Mouse (Mus musculus) liver, embryonic 14.5 days (tissue): ENCODE results near the gene Atxn3. TPM values are rescaled to one million over a fixed set of nuclear protein-coding genes. Genes with fewer than 3 reads are reported as not detected.
"Not testable (repeated sequence)": the region's sequence is repeated elsewhere in the genome, so short reads cannot be mapped to it uniquely, and the experiment has no call there.

Source experiments
- ATAC-seq: fragments of 200-750 bp; cut with Nextera tagmentation; 2 replicates; pipeline ENCODE4 v1.8.0; 2017; ENCODE audit warnings: moderate number of reproducible peaks, mild to moderate bottlenecking, moderate library complexity; ENCODE audit not compliant: insufficient read depth
- DNase-seq, 3 experiments: peaks; one replicate each; pipeline ENCODE4 v3.0.0-alpha.2; 2012 to 2013; ENCODE audit warnings: low read depth in 3 of 3, low spot score in 3 of 3
- H3K27ac ChIP-seq: fragments of 300-500 bp; sonication (generic); 2 replicates; pipeline ENCODE4 v1.5.1; 2014; ENCODE audit warnings: moderate library complexity, mild to moderate bottlenecking, control low read depth, inconsistent platforms
- H3K27me3 ChIP-seq: fragments of 300-500 bp; sonication (generic); 2 replicates; pipeline ENCODE4 v1.6.1; 2014; ENCODE audit warnings: mild to moderate bottlenecking, low read length, moderate library complexity; ENCODE audit not compliant: control insufficient read depth, insufficient read depth
- H3K36me3 ChIP-seq: fragments of 300-500 bp; sonication (generic); replicated peaks from 2 replicates; pipeline ENCODE4 v1.6.1; 2014; ENCODE audit warnings: low read depth; ENCODE audit not compliant: control insufficient read depth, insufficient read depth
- H3K4me1 ChIP-seq, 2 experiments: fragments of 200-500 bp in 1 of 2; fragments of 300-500 bp in 1 of 2; sonication (generic) in 1 of 2; replicated peaks; 2 replicates each; pipeline ENCODE4 v1.6.1; 2012 to 2014; ENCODE audit warnings: antibody characterized with exemption in 1 of 2, inconsistent platforms in 1 of 2, low read length in 1 of 2; ENCODE audit not compliant: control insufficient read depth in 2 of 2, insufficient read depth in 2 of 2
- H3K4me2 ChIP-seq: fragments of 300-500 bp; sonication (generic); 2 replicates; pipeline ENCODE4 v1.6.1; 2014; ENCODE audit warnings: low read depth, mild to moderate bottlenecking, control low read depth, moderate library complexity
- H3K4me3 ChIP-seq, 2 experiments: fragments of 200-500 bp in 1 of 2; fragments of 300-500 bp in 1 of 2; sonication (generic) in 1 of 2; 2 replicates each; pipeline ENCODE4 v1.5.1; 2012 to 2014; ENCODE audit warnings: low read depth in 2 of 2, low read length in 2 of 2, mild to moderate bottlenecking in 2 of 2, control low read depth in 1 of 2, inconsistent platforms in 1 of 2, moderate library complexity in 1 of 2; ENCODE audit not compliant: insufficient read depth in 1 of 2
- H3K9ac ChIP-seq: fragments of 300-500 bp; sonication (generic); replicated peaks from 2 replicates; pipeline ENCODE4 v1.6.1; 2014; ENCODE audit warnings: mild to moderate bottlenecking, control low read depth, moderate library complexity
- H3K9me3 ChIP-seq: fragments of 300-500 bp; sonication (generic); 2 replicates; pipeline ENCODE4 v1.6.1; 2016; ENCODE audit warnings: low read length, mixed read lengths; ENCODE audit not compliant: control insufficient read depth
- CTCF ChIP-seq: IDR thresholded peaks from 2 replicates; pipeline ENCODE4 v1.5.1; 2016; ENCODE audit warnings: antibody characterized with exemption, low read depth, control low read depth
- EP300 ChIP-seq: IDR thresholded peaks from 2 replicates; pipeline ENCODE4 v1.6.1; 2016; ENCODE audit warnings: antibody characterized with exemption, low read depth
- WGBS: fragments of 180-500 bp; shearing (Covaris S2); extraction: QIAGEN DNeasy Blood & Tissue Kit; methylation state at CpG from one replicate; pipeline ENCODE4 v1.1.7; 2014; ENCODE audit not compliant: insufficient replicate concordance; 5-methylcytosine and 5-hydroxymethylcytosine counted together
- polyA plus RNA-seq, 2 experiments: library from polyadenylated mRNA; depleted of rRNA in 1 of 2; stranded (reverse) in 1 of 2; unstranded in 1 of 2; fragments of >200 nt; fragmentation: Nextera tagmentation in 1 of 2; extraction: Ambion mirVana in 1 of 2; gene quantifications; 2 replicates each; pipeline versions ENCODE4 v1.2.1 to v1.2.3; 2012 to 2014

The Atxn3 gene
- polyA plus RNA-seq, 2 experiments, result 5.5 to 9.9 TPM

- Histone ChIP-seq H3K9me3 (no peaks in the 10 kb centered on the region), H3K9ac (peak overlapping the region; percentile 48), H3K27me3 (no peaks in the 10 kb centered on the region), H3K4me3 (peak overlapping the region in 1 of 2 experiments; percentile 85; a peak in 2 of 4 replicates), H3K4me1 (peaks cover 0 to 11% of the 10 kb centered on the region in 2 experiments; a peak in 2 of 4 replicates), H3K27ac (no peak overlapping the region), H3K36me3 (no peaks in the 10 kb centered on the region), H3K4me2 (peak overlapping the region; percentile 69)
- 25% methylated on average over 9 of the region's 9 CpGs for WGBS
- ATAC-seq, result no peak
- TF ChIP-seq EP300, result no peak
- TF ChIP-seq CTCF, result no peak
- no peak for DNase-seq
Measured at GRCm38 (mm10) chr12:101958556-101958955, 510 bp upstream of the Atxn3 start.

- no peak for TF ChIP-seq EP300
- TF ChIP-seq CTCF, result no peak
- Histone ChIP-seq H3K27me3 (no peaks in the 10 kb centered on the region), H3K4me2 (peak overlapping the region; percentile 59), H3K9me3 (no peaks in the 10 kb centered on the region), H3K36me3 (no peaks in the 10 kb centered on the region), H3K4me1 (peaks cover 0 to 11% of the 10 kb centered on the region in 2 experiments; a peak in 2 of 4 replicates), H3K4me3 (peak overlapping the region; percentile 85 to 90), H3K9ac (peak overlapping the region; percentile 82), H3K27ac (peak overlapping the region; percentile 51)
- WGBS, result 7% methylated on average over 26 of the region's 26 CpGs
- DNase-seq (no peak), ATAC-seq (no peak; the same call in 1 of the 2 replicates)
Measured at GRCm38 (mm10) chr12:101957079-101957941, 736 bp downstream of the Atxn3 start.

- H3K4me1 ChIP-seq, result peaks cover 0 to 11% of the 10 kb centered on the region in 2 experiments; a peak in 2 of 4 replicates
- not testable (repeated sequence) for H3K9me3 ChIP-seq, H3K4me3 ChIP-seq, H3K27me3 ChIP-seq, H3K36me3 ChIP-seq, H3K27ac ChIP-seq, ATAC-seq, H3K4me2 ChIP-seq, H3K9ac ChIP-seq, DNase-seq
- WGBS, result 84% methylated on average over 8 of the region's 8 CpGs
Measured at GRCm38 (mm10) chr12:101955821-101956220, 2.2 kb downstream of the Atxn3 start.

- no peak overlapping the region for H3K9ac ChIP-seq
- peaks cover 8% of the 10 kb centered on the region for H3K36me3 ChIP-seq
- no peak overlapping the region for H3K4me2 ChIP-seq
- H3K4me3 ChIP-seq, result no peak overlapping the region
- WGBS, result 63% methylated on average over 4 of the region's 4 CpGs
- DNase-seq (no peak), ATAC-seq (no peak)
- TF ChIP-seq CTCF, result no peak
- no peak for TF ChIP-seq EP300
- H3K27me3 ChIP-seq, result no peaks in the 10 kb centered on the region
- H3K4me1 ChIP-seq, result no peaks in the 10 kb centered on the region
- H3K27ac ChIP-seq, result no peak overlapping the region
- H3K9me3 ChIP-seq, result no peaks in the 10 kb centered on the region
Measured at GRCm38 (mm10) chr12:101948801-101949200, 9.2 kb downstream of the Atxn3 start.

- no peak for ATAC-seq
- Histone ChIP-seq H3K36me3 (peaks cover 8% of the 10 kb centered on the region), H3K9me3 (no peaks in the 10 kb centered on the region), H3K4me1 (no peaks in the 10 kb centered on the region), H3K9ac (no peak overlapping the region), H3K4me2 (no peak overlapping the region), H3K27me3 (no peaks in the 10 kb centered on the region), H3K27ac (no peak overlapping the region), H3K4me3 (no peak overlapping the region)
- 76% methylated on average over 8 of the region's 8 CpGs for WGBS
- DNase-seq, result no peak
- TF ChIP-seq CTCF (no peak), EP300 (no peak)
Measured at GRCm38 (mm10) chr12:101947986-101948385, 10.1 kb downstream of the Atxn3 start.
